Mouse (Mus musculus) midbrain, embryonic 10.5 days (tissue): ENCODE measurements around the gene Pik3c2b. TPM values are rescaled to one million over a fixed set of nuclear protein-coding genes. Genes with fewer than 3 reads are reported as not detected.
"Not testable (repeated sequence)": the region's sequence is repeated elsewhere in the genome, so short reads cannot be mapped to it uniquely, and the experiment has no call there.

ENCODE experiments used
- DNase-seq: peaks from one replicate; pipeline ENCODE4 v3.0.0-alpha.2; 2017; ENCODE audit warnings: low spot score
- H3K27ac ChIP-seq: fragments of 300-500 bp; sonication (generic); replicated peaks from 2 replicates; pipeline ENCODE4 v1.5.1; 2016; ENCODE audit warnings: mild to moderate bottlenecking
- H3K27me3 ChIP-seq: fragments of 300-500 bp; sonication (generic); 2 replicates; pipeline ENCODE4 v1.6.1; 2016; ENCODE audit warnings: low read depth, mild to moderate bottlenecking; ENCODE audit not compliant: poor library complexity, severe bottlenecking
- H3K36me3 ChIP-seq: fragments of 300-500 bp; sonication (generic); 2 replicates; pipeline ENCODE4 v1.6.1; 2016; ENCODE audit warnings: mild to moderate bottlenecking, moderate library complexity
- H3K4me1 ChIP-seq: fragments of 300-500 bp; sonication (generic); 2 replicates; pipeline ENCODE4 v1.6.1; 2016
- H3K4me3 ChIP-seq: fragments of 300-500 bp; sonication (generic); 2 replicates; pipeline ENCODE4 v1.5.1; 2016; ENCODE audit warnings: mild to moderate bottlenecking, moderate library complexity
- H3K9me3 ChIP-seq: fragments of 300-500 bp; sonication (generic); replicated peaks from 2 replicates; pipeline ENCODE4 v1.6.1; 2016; ENCODE audit warnings: mild to moderate bottlenecking
- WGBS: fragments of 180-500 bp; shearing (Covaris S2); methylation state at CpG from one replicate; pipeline ENCODE4 v1.1.7; 2016; 5-methylcytosine and 5-hydroxymethylcytosine counted together
- polyA plus RNA-seq: library from polyadenylated mRNA; unstranded; fragments of >200 nt; fragmentation: Nextera tagmentation; extraction: Ambion mirVana; gene quantifications from 2 replicates; pipeline ENCODE4 v1.2.1, GENCODE M21; 2016

Pik3c2b gene
- polyA plus RNA-seq, 1 experiment from 2014 or later, result 14.1 TPM

DNA sequence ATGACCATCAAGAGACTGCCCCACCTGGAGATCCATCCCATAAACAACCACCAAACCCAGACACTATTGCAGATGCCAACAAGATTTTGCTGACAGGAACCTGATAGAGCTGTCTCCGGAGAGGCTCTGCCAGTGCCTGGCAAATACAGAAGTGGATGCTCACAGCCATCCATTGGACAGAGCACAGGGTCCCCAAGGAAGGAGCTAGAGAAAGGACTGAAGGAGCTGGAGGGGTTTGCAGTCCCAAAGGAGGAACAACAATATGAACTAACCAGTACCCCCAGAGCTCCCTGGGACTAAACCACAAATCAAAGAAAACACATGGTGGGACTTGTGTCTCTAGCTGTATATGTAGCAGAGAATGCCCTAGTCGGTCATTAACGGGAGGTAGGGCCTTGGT lies 21.7 kb upstream of the Pik3c2b start:
- 97% methylated on average over 3 of the region's 3 CpGs for WGBS
- Histone ChIP-seq H3K4me1 (peaks cover 15% of the 10 kb centered on the region), H3K36me3 (peaks cover 26% of the 10 kb centered on the region), H3K4me3 (peak overlapping the region; percentile 94)
- H3K27ac ChIP-seq, DNase-seq, H3K27me3 ChIP-seq, H3K9me3 ChIP-seq: not testable (repeated sequence)

DNA sequence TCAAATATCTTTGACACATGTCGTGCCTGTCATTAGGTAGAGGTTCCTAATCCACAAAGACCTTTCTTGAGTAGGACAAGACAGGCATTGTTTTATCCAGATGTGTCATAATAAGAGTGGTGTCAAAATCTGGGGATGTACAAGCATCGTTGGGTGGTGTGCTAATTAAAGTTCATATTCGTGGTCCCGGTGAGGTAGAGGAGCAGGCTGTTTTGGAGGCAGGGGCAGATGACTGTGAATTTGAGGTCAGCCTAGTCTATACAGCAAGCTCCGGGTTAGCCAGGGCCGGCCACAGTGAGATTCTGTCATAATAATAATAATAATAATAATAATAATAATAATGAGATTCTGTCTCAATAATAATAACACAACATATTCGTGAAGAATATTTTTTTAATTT lies 21.0 kb upstream of the Pik3c2b start:
- peak overlapping the region; percentile 99 for H3K27ac ChIP-seq
- 48% methylated on average over 7 of the region's 7 CpGs for WGBS
- peaks cover 15% of the 10 kb centered on the region for H3K4me1 ChIP-seq
- H3K36me3 ChIP-seq, result peaks cover 19% of the 10 kb centered on the region
- H3K27me3 ChIP-seq, result no peaks in the 10 kb centered on the region
- H3K9me3 ChIP-seq, result no peaks in the 10 kb centered on the region
- H3K4me3 ChIP-seq, result peak overlapping the region; percentile 94
- DNase-seq, result no peak

DNA sequence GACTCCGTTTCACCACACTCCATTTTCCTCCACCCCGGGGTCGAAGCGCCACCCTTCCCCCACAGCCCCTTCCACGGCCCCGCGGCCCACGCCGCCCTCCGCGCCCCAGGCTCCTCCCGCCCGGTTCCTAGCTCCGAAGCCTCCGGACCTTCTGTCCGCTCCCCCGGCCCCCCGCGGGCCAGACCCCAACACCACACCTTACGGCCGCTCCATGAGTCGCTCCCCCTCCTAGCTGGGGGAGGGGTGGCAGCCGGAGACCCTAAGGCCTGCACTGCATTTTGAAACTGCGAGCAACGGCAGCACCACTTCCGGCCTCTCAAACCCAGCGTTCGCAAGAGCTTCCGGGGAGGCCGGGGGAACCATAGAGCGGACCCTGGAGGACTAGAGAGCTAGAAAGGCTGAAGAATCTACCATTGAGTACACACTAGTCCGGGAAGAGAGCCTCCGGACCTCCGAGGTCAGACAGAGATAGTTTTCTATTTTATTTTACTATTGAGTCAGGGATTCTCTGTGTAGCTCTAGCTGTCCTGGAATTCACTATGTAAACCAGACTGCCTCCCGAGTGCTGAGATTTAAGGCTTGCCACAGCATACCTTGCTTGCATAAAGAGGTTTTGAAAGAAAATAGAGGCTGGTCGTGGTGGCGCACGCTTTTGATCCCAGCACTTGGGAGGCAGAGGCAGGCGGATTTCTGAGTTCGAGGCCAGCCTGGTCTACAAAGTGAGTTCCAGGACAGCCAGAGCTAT lies 20.2 kb upstream of the Pik3c2b start:
- WGBS, result under 1% methylated on average over 40 of the region's 40 CpGs
- DNase-seq, result peak; percentile 96

DNA sequence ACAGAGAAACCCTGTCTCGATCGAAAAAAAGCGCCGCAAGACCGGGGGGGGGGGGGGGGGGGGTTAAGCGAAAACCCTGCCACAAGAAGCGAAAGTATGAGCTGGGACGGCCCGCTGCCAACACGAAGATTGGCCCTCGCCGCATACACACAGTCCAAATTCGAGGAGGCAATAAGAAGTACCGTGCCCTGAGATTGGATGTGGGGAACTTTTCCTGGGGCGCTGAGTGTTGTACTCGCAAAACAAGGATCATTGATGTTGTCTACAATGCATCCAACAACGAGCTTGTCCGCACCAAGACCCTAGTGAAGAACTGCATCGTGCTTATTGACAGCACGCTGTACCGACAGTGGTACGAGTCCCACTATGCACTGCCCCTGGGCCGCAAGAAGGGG lies 19.7 kb upstream of the Pik3c2b start:
- H3K36me3 ChIP-seq, result peaks cover 15% of the 10 kb centered on the region
- H3K4me3 ChIP-seq, result peak overlapping the region; percentile 94
- WGBS, result 36% methylated on average over 23 of the region's 23 CpGs
- not testable (repeated sequence) for DNase-seq, H3K4me1 ChIP-seq, H3K9me3 ChIP-seq, H3K27me3 ChIP-seq
- H3K27ac ChIP-seq, result peak overlapping the region; percentile 99

More for the DNA sequence above, 20.2 kb upstream of the Pik3c2b start:
- Histone ChIP-seq H3K27ac (peak overlapping the region; percentile 99), H3K27me3 (no peaks in the 10 kb centered on the region), H3K9me3 (no peaks in the 10 kb centered on the region), H3K36me3 (peaks cover 15% of the 10 kb centered on the region), H3K4me1 (peaks cover 13% of the 10 kb centered on the region), H3K4me3 (peak overlapping the region; percentile 94)

DNA sequence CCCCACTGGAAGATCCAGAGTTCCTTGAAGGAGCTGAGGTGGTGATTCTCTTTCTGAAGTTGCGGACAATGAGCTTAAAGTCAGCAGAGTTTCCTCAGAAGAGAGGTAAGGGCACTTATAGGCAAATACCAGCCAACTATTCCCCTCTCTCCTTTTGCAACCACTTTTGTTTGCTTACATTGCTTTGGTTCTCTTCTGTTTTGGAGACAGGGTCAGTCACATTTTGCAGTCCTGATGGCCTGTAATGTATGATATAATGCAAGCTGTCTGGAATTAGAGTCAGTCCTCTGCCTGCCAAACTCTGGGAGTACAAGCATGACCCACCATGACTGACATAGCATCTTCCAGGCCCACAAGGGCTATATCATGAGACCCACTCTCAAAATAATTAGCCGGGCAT lies 18.3 kb upstream of the Pik3c2b start:
- no peak overlapping the region for H3K27ac ChIP-seq
- H3K9me3 ChIP-seq, result no peaks in the 10 kb centered on the region
- no peaks in the 10 kb centered on the region for H3K27me3 ChIP-seq
- H3K36me3 ChIP-seq, result peaks cover 10% of the 10 kb centered on the region
- no peak for DNase-seq
- 95% methylated on average over 2 of the region's 2 CpGs for WGBS
- peaks cover 9% of the 10 kb centered on the region for H3K4me1 ChIP-seq
- no peak overlapping the region for H3K4me3 ChIP-seq

DNA sequence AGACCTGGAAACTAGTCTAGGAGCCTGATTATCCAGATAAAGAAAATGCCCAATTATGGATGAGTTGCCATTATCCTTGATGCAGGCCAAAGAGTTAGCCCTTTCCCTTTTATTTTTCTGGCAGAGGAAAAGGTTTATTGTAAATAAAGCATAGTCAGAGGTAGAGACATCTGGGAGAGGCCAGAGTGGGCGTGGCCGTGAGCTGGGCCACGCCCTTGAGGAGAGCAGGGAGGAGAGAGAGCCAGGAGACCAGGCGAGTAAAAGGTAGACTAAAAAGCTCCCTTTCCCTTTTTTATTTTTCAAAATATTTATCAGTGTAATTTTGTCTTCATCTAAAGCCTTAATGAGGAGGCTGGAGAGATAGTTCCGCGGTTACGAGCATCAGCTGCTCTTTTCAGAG lies 17.5 kb upstream of the Pik3c2b start:
- Histone ChIP-seq H3K9me3 (no peaks in the 10 kb centered on the region), H3K27ac (no peak overlapping the region), H3K4me3 (no peak overlapping the region), H3K36me3 (peaks cover 4% of the 10 kb centered on the region; the same call in 1 of the 2 replicates), H3K4me1 (peaks cover 15% of the 10 kb centered on the region), H3K27me3 (no peaks in the 10 kb centered on the region)
- DNase-seq, result no peak
- 36% methylated on average over 7 of the region's 7 CpGs for WGBS

DNA sequence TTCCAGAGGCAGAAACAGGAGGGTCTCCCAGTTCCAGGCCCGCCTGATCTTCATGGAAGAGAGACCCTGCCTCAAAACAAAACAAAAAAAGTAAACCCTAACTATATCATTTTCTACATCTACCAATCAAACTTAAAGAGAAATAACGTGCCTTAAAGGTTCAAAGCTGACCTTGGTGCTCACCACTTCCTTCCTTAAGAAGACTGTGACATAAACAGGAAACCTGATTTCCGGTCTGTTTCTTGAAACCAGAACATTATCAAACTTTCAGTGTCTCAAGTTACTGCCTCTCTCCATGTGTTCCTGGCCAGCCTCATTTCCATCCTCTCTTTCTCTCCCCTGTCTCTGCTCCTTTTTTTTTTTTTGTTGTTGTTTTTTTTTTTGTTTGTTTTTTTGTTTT lies 15.7 kb upstream of the Pik3c2b start:
- peaks cover 13% of the 10 kb centered on the region for H3K4me1 ChIP-seq
- WGBS, result 85% methylated on average over 3 of the region's 3 CpGs
- no peak for DNase-seq

DNA sequence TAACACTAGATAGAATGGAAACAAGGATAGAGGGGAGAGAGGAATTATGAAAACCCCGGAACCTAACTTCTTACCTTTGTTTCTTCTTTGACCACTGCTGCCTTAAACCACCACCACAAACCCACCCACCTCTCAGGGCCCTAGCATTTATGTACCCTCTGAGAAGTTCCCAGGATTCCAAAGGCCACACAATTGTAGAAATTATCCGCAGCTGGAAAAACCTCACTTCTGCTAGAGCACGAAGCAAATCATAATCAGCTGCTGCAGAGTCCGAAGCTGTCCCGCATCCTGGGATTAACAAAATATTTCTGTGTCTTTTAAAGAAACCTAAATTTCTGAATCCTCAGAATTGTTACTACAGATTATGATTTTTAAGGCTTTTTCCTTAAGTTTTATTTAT lies 15.0 kb upstream of the Pik3c2b start, which contains the start of gene Mdm4:
Gene Mdm4, minus strand, starts transcription at position 101 of the 400 bp plus-strand sequence.
- no peaks in the 10 kb centered on the region for H3K36me3 ChIP-seq
- H3K4me1 ChIP-seq, result peaks cover 13% of the 10 kb centered on the region
- DNase-seq, result no peak
- no peaks in the 10 kb centered on the region for H3K9me3 ChIP-seq
- no peaks in the 10 kb centered on the region for H3K27me3 ChIP-seq
- WGBS, result 92% methylated on average over 5 of the region's 5 CpGs
- H3K4me3 ChIP-seq, result no peak within 1 kb of the TSS
- no peak within 1 kb of the TSS for H3K27ac ChIP-seq

More for the DNA sequence above, 15.7 kb upstream of the Pik3c2b start:
- no peak overlapping the region for H3K27ac ChIP-seq
- H3K36me3 ChIP-seq, result no peaks in the 10 kb centered on the region
- no peaks in the 10 kb centered on the region for H3K9me3 ChIP-seq
- H3K4me3 ChIP-seq, result no peak overlapping the region
- no peaks in the 10 kb centered on the region for H3K27me3 ChIP-seq

DNA sequence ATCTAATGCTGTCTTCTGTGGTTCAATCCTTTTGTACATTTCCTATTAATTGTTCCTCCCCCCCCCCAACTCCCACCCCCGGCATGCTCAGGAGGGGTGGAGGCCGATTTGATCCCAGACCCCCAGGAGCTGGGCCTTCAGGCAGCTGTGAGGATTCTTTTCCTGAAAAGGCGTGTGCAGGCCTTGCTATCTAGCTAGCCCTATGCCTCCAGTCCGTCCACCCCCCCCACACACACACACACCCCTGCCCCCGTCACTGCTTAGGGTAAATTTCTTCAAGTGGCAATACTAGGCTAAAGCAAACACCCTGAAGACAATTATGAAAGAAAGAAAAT lies 12.5 kb upstream of the Pik3c2b start:
- H3K27me3 ChIP-seq, result no peaks in the 10 kb centered on the region
- H3K4me3 ChIP-seq, result peak overlapping the region; percentile 67
- WGBS, result 7% methylated on average over 5 of the region's 5 CpGs
- H3K4me1 ChIP-seq, result peaks cover 13% of the 10 kb centered on the region
- no peaks in the 10 kb centered on the region for H3K9me3 ChIP-seq
- H3K27ac ChIP-seq, result peak overlapping the region; percentile 76
- no peaks in the 10 kb centered on the region for H3K36me3 ChIP-seq
- DNase-seq, result no peak

DNA sequence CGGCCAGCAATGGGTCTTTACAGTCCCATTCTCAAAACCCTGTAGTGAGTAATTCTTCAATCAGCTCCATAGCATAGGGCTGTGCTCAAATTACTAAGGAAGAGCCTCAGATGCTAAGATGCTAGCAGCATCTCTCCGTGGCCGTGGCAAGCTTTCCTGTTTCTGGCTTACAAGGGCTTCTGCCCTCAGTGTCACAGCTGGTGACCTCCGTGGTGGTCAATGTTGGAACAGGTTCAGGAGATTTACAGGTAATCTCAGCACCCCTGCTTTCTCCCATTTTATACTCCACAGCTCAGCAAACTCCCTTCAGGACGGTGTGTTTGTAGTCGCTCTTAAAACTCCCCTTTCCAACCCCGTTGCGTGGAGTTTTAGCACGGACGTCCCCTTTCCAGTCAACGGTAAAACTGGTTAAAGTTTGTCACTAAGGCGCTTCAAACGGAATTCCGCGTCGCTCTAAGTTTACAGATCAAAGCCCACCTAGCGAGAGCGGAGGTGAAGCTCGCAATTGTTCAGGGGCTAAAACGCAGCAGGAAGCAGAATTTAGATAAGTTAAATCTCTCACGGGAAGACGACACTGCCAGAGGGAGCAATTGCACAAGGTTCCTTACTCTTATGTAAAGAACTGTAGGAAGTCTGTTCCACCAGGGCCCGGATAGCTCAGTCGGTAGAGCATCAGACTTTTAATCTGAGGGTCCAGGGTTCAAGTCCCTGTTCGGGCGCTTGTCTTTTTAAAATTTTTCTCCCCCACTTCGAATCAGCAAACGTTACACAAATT lies 12.0 kb upstream of the Pik3c2b start:
- WGBS, result 1% methylated on average over 28 of the region's 28 CpGs
- Histone ChIP-seq H3K27ac (peak overlapping the region; percentile 76), H3K27me3 (no peaks in the 10 kb centered on the region), H3K36me3 (no peaks in the 10 kb centered on the region), H3K4me3 (peak overlapping the region; percentile 67), H3K9me3 (no peaks in the 10 kb centered on the region), H3K4me1 (peaks cover 13% of the 10 kb centered on the region)
- DNase-seq, result peak; percentile 85

DNA sequence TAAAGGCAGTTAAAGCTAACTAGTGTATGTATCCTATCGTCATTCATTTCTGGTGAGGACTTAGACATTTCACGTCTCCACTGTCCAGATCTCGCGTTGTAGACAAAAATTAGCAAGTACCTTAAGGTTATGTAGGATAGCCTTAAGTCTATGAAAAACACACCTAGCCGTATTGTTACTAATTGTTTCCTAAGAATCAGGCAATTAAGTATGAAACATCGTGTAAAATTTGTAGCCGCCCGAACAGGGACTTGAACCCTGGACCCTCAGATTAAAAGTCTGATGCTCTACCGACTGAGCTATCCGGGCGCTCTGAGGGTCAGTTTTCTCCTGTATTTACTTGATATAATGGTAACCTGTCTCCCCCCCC lies 11.4 kb upstream of the Pik3c2b start:
- Histone ChIP-seq H3K36me3 (no peaks in the 10 kb centered on the region), H3K9me3 (no peaks in the 10 kb centered on the region), H3K27me3 (no peaks in the 10 kb centered on the region), H3K4me3 (peak overlapping the region; percentile 67), H3K4me1 (peaks cover 13% of the 10 kb centered on the region), H3K27ac (no peak overlapping the region)
- DNase-seq, result peak; percentile 61
- WGBS, result 3% methylated on average over 11 of the region's 11 CpGs

DNA sequence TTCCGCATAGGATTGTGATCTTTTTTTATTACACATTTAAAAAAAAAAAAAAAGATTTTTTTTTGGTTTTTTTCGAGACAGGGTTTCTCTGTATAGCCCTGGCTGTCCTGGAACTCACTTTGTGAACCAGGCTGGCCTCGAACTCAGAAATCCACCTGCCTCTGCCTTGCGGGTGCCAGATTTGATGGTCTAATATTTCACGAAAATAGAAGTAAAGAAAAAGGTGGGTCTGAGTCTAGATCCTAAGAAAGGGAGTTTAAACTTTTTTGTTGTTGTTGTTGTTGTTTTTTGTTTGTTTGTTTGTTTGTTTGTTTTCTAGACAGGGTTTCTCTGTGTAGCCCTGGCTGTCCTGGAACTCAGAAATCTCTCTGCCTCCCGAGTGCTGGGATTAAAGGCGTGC lies 10.8 kb upstream of the Pik3c2b start:
- peaks cover 14% of the 10 kb centered on the region for H3K4me1 ChIP-seq
- not testable (repeated sequence) for H3K9me3 ChIP-seq, H3K27me3 ChIP-seq, DNase-seq, H3K36me3 ChIP-seq, H3K4me3 ChIP-seq, H3K27ac ChIP-seq
- 72% methylated on average over 7 of the region's 7 CpGs for WGBS

DNA sequence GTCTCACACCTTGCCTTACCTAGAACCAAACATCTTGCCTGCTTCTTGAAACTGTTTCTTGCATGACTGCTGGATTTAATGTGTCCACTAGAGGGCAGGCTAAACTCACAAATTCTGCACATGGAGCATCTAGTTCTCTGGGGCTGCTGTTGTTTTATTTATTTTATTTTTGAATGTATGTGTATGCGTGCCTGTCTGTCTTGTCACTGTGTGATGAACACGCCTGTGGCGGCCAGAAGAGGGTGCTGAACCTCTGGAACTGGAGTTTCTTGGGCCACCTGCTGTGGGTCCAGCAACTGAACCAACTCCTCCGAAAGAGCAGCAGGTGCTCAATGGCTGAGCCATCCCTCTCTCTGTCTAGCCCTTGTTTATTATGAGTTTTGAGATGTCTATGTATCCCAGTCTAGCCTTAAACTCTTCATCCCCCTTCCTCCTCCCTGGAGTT lies 5.9 kb upstream of the Pik3c2b start:
- Histone ChIP-seq H3K9me3 (no peaks in the 10 kb centered on the region), H3K4me3 (no peak overlapping the region)

More for the DNA sequence above, 5.9 kb upstream of the Pik3c2b start:
- WGBS, result 13% methylated on average over 4 of the region's 4 CpGs
- H3K27ac ChIP-seq, result 0 out of 2 replicates have a peak overlapping the region, but pooled peaks have one; percentile 23
- H3K27me3 ChIP-seq, result peaks cover 4% of the 10 kb centered on the region; the same call in 1 of the 2 replicates
- DNase-seq, result peak; percentile 66
- peaks cover 3% of the 10 kb centered on the region; the same call in 1 of the 2 replicates for H3K4me1 ChIP-seq
- H3K36me3 ChIP-seq, result no peaks in the 10 kb centered on the region
